Mouse (Mus musculus): ENCODE measurements around the gene Phlpp2. TPM values are rescaled to one million over a fixed set of nuclear protein-coding genes. Genes with fewer than 3 reads are reported as not detected.

Gene Phlpp2
- total RNA-seq, 2 experiments from 2014 or later: 22.8 to 23.3 TPM

DNA sequence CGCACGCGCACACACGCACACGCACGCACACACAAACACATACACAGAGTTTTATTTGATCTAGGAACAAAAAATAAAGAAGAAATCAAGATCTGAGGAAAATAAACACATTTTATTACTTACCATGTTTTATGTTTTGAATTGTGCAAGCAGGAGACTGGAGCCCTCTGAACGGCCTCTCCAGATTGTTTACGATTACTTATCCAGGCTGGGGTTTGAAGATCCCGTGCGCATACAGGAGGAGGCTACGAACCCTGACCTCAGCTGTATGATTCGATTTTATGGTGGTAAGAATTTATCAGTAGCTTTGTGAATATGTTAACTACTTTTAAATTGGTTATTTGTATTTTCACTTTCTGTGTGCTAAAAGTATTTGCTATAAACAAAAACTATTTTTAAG, 27.0 kb downstream of the Phlpp2 start:
- no peak for DNase-seq (ENCODE audit: extremely low spot score in 1 of 2, low spot score in 1 of 2)

- no peak for DNase-seq (ENCODE audit: extremely low spot score in 1 of 2, low spot score in 1 of 2)
Observed at GRCm38 (mm10) chr8:109902379-109902778, 34.0 kb downstream of the Phlpp2 start.

DNA sequence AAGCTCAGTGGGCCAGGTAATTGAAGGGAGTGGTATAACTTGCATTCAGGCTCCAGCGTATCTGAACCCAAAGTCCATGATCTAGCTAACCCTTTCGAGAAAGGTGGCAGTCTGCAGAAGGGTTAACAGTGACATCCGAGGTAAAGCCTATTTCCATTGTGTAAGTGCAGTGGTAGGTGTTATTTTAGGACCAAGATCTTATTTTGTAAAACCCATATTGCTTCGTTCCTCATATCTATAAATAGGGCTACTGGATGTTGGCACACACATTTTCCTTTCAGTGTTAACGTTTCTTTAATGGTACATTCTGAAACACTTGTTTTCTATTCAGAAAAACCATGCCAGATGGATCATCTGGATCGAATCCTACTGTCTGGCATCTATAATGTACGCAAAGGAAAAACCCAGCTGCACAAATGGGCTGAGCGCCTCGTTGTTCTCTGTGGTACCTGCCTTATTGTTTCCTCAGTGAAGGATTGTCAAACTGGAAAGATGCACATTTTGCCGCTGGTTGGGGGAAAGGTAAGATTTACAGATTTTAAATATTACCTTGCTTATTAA, 35.6 kb downstream of the Phlpp2 start:
- no peak for DNase-seq (ENCODE audit: extremely low spot score in 1 of 2, low spot score in 1 of 2)

GRCm38 (mm10) chr8:109904928-109905668, 36.8 kb downstream of the Phlpp2 start:
- DNase-seq (ENCODE audit: extremely low spot score in 1 of 2, low spot score in 1 of 2): no peak

DNA sequence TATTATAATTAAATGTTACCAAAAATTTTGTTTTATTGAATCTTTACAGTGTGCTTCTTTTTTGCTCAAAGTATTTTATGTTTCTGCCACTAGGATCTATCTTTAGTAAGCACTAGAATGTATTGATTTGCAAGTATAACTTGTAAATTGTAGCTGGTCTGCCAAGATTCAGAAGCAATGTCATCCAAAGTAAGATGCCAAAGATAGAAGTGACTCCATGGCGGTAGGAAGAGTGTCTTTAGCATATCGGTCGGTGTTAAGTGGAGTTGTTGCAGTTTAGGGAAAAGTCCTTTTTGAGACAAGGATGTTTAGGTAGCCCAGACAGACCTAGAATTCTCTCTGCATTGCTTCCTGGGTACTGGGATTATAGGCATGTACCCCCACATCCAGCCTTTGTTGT, 38.6 kb downstream of the Phlpp2 start:
- no peak for DNase-seq (ENCODE audit: extremely low spot score in 1 of 2, low spot score in 1 of 2)

- no peak for DNase-seq (ENCODE audit: extremely low spot score in 1 of 2, low spot score in 1 of 2)
Observed at GRCm38 (mm10) chr8:109907376-109907775, 39.0 kb downstream of the Phlpp2 start.

DNA sequence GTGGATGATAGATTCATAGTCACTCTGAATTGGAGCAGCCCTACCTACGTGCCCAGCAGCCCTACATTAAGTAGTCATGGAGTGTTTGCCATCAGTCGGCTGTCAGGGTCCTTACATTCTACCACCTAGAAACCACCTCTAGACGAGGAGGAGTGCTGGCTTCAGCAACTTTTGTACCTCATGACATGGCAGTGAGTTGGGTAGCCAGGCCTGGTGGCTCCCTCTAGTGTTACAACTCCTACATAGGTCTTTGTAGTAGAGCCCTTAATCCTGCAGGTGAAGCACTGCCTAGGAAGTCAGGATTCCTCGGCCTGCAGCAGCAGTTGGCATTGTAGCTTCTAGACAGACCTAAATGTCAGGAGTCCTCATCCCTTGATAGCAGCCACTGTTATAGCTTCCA, 48.9 kb downstream of the Phlpp2 start:
- DNase-seq (ENCODE audit: extremely low spot score in 1 of 2, low spot score in 1 of 2): peak in 1 of 2 experiments; percentile 32

DNA sequence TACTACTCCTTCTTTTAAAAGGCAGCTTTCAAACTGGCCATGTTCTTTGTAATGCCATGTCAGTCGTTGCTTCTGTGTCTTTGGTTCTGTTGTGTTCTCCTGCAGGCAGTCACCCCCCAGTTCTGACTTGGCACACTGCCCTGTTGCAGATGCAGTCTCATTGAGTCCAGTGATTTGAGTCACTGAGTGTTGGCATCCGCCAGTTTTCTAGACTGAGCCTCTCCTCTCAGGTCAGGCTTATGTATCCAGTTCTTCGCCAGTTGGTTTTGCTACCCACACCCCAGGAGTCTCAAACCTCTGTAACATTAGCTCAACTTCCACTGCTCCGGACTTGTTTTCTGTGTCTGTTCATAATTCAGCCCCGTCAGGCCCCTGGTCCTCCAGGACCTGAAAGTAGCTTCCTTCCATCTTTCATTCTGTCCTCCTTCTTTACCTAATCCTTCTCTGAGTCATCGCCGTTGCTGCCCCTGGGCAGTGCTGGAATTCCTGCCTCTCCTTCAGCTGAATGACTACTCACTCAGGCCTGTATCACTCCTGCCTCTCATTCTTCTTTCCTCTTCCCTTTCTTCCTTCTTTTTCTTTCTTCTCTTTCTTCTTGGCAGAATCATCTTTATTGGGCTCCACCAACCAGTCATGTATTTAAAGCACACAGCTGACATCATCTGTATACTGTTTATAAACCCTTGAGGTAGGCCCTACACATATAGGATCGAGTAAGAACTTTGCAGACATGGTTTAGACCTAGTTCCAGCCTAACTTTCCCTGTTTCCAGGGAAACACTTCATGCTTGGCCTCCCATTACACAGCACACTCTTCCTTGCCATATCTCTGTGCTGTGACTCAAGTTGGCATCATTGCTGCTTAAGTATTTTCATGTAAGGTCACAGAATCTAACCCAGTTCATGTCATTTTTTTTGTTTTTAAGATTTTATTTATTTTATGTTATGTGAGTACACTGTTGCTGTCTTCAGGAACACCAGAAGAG, 52.4 kb downstream of the Phlpp2 start:
- peak in 1 of 2 experiments; percentile 45 for DNase-seq (ENCODE audit: extremely low spot score in 1 of 2, low spot score in 1 of 2)

DNA sequence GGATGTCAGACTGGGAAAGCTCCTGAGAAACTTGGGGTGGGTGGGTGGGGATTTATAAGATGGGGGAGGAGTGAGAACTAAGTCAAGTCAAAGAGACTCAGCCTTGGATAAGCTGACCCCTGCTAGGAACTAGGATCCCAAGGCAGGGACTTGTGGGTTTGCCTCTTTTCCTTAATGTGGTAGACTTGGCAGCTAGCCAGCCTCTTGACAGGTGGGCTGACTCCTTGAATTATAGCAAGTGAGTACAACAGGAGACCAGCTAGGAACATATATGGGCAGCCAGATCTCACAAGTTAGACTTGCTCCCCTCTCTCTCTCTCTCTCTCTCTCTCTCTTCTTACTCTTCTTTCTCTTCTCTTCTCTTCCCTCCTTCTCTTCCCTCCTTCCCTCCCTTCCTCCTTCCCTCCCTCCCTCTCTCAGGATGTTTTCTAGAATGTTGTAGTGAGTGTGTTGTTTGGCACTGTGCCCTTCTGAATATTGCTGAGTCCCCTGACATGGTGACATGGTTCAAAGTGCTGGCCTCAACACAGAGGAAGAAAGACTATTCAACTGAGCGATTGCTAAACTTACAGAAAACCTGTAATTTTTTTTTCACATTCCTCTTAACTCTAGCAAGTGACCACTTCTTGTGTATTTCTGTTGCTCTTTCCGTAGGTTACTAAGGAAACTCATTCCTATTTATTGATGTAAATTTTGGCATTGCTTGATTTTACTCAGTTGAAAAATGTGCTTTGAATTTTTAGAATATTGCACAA, 73.4 kb downstream of the Phlpp2 start:
- no peak for DNase-seq (ENCODE audit: extremely low spot score in 1 of 2, low spot score in 1 of 2)

DNA sequence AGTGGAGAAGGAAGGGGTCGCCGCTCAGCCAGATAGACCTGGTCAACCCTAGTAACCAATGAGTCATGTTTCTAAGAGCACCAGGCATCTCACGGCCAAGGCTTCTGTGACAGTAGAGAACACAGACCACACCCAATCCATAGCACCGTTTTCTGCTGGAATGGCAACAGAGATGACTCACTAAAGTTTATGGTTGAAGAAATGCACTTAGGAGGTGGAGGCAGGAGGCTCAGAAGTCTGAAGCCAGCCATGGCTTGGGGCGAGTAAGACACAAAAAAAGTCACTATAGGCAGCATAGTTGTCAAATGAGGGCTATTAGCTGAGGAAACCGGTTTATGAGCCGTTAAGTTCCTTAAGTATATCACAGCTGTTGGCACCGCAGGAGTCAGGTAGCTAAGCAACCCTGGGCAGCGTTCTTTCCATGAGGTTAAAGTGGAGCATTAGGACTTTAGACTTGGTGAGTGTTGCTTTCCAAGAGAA, 76.9 kb downstream of the Phlpp2 start:
- DNase-seq (ENCODE audit: extremely low spot score in 1 of 2, low spot score in 1 of 2): no peak

DNA sequence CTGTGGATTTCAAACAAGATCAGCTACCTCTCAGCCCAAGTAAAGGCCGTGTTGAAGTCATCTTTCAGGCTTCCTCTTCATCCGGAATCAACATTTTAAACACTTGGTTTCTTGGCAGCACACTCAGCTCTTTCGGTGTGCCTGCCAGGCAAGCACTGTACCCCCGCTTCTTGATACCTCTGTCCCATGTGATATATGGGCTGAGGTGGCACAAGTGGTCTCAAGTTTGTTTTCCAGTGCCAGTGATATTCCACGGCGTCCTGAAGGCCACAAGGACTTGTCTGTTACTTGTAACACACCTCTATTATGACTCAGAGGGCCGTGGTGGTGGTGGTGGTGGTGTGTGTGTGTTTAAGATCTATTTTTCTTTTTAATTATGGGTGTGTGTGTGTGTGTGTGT, 77.4 kb downstream of the Phlpp2 start:
- DNase-seq (ENCODE audit: extremely low spot score in 1 of 2, low spot score in 1 of 2): no peak

- no peak for DNase-seq (ENCODE audit: extremely low spot score in 1 of 2, low spot score in 1 of 2)
Observed at GRCm38 (mm10) chr8:109946272-109946671, 77.9 kb downstream of the Phlpp2 start.

DNA sequence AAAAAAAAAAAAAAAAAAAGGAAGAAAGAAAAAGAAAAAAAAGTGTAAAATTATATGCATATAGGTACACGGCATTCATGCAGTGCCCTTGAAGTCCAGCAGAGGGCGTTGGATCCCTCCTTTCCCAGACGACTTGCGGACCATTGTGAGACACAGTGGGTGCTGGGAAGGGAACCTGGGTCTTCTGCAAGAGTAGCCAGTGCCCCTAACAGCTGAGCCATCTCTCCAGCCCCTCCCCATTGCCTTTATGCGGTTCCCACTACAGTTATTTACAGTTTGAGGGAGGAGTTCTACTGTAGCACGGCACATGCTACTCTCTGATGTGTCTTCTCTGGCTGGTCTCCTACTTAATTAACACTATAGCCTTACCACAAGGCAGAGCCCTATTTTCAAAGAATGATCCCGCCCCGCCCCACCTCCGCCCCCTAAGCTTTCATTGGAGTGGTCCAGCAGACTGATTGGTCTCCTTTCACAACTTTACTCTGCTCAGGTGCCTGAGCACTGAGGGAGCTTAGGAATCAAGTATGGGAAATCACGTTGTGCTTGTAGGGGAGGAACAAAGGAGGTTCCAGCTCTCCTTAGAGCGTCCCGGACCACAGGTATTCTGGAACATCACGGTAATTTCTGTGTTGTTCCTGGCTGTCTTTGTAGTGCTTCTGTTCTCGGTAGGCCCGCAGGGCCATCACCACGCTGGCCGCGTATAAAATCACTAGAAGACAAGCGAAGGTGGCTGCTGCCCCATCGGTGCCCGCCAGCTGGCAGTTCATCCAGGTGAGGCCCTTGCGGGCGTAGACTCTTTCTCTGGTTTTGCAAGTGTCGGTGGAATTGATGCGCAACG, 79.3 kb downstream of the Phlpp2 start:
- peak in 1 of 2 experiments; percentile 56 for DNase-seq (ENCODE audit: extremely low spot score in 1 of 2, low spot score in 1 of 2)

DNA sequence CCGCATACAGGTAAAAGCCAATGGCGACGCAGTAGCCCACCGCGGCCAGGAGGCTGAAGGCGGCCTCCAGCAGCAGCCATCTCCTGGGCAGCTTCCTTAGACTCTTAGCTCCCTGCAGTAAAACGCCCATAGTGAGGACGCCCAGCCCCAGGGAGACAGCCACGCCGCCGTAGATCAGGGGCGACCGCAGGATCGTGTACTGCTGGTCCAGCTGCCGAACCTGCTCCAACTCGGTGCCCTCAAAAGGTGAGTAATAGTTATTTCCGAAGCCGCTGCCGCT, 79.9 kb downstream of the Phlpp2 start:
- DNase-seq (ENCODE audit: extremely low spot score in 1 of 2, low spot score in 1 of 2): no peak

DNA sequence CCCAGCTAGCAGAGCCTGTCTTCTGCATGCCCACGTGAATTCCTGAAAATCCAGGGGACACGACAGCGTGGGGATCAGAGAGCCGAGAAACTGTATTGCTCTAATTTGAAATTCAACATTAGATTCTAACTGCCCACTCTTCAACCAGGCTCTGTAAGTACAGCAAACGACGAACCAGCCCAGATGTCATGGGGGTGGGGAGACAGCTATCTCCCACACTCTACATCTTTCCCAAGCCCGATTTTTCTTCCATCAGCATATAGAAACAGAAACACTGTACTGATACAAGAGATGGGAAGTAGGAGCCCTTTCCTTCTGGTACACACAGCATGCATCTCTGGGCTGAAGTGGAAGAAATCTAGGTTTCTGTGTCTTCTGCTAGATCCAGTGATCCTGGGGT, 83.8 kb downstream of the Phlpp2 start:
- no peak for DNase-seq (ENCODE audit: extremely low spot score in 1 of 2, low spot score in 1 of 2)

DNA sequence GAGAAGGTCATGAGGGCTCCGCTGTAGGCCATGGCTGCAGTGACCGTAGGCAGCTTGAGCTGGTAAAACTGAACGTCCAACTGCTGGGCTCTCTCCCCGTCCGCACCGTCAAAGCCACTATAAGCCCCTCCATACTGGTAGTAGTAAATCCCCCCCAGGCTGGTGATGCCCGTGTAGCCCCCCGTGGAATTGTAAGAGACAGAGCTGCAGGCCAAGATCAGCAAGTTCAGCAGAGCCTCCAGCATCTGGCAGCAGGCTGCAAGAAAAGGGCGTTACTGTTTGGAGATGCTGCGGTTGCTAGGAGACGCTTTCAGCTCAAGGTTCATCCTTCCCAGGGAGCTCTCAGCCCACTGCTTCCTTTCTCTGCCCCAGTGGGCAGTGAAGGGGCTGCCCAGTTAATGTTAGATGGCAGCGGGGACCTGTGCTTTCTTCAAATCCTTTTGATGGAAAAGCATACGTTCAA, 86.2 kb downstream of the Phlpp2 start:
- DNase-seq (ENCODE audit: extremely low spot score in 1 of 2, low spot score in 1 of 2): no peak

DNA sequence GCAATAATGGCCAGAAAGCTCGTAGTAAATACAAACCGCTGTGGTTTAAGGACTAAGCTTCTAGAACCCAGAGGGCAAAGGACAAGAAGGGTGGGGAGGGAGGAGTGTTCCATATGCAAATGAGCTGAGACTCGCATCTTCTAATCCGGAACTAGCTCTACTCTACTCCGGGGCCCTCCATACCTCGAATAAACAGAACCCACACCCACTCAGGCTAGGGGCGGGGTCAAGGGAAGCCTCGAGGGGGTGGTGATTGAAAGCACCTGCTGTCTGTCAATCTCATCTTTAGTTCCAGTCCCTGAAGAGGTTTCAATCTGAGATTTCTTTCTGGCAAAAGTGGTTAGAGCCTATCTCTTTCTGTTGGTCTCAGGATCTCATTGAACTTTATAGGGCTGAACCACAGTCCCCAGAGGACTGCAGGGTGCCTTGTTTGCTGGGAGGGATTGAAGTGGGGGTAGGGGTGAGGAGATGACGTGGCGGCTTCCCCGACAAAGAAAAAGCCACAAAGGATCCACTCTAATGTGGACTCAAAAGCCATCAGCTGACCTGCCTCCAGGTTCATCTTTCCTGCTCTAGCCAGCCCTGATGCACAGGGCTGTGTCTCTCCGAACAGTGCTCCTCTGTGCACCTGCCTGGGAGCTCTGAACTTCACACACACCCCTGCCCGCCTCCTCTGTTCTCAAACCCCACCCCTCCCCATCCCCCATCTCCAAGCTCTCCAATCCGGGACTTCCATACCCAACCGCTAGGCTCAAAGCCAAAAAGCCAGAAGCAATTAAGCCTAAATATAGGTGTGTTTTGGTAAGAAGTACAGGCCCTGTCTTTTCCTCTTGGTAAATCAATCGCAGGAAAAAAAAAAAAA, 89.1 kb downstream of the Phlpp2 start:
- no peak for DNase-seq (ENCODE audit: extremely low spot score in 1 of 2, low spot score in 1 of 2)

- no peak for DNase-seq (ENCODE audit: extremely low spot score in 1 of 2, low spot score in 1 of 2)
Observed at GRCm38 (mm10) chr8:109958036-109958655, 89.8 kb downstream of the Phlpp2 start.

All from layer of hippocampus, postnatal 25 days (tissue).